Mouse (Mus musculus) intestine, embryonic 14.5 days (tissue): ENCODE measurements around the gene A1cf. TPM values are rescaled to one million over a fixed set of nuclear protein-coding genes. Genes with fewer than 3 reads are reported as not detected.
A peak's percentile ranks its signal among the peaks of the same experiment; 100 is the strongest.

ENCODE experiments used
- ATAC-seq: fragments of 200-750 bp; cut with Nextera tagmentation; replicated peaks from 2 replicates; pipeline ENCODE4 v1.8.0; 2017; ENCODE audit warnings: low read depth, moderate number of reproducible peaks, moderate TSS enrichment, moderate library complexity; ENCODE audit not compliant: low FRiP score, low TSS enrichment
- DNase-seq: peaks from one replicate; pipeline ENCODE4 v3.0.0-alpha.2; 2018; ENCODE audit warnings: low spot score
- H3K27ac ChIP-seq: fragments of 300-500 bp; sonication (generic); 2 replicates; pipeline ENCODE4 v1.5.1; 2014; ENCODE audit warnings: low read depth, mild to moderate bottlenecking, control low read depth
- H3K27me3 ChIP-seq: fragments of 300-500 bp; sonication (generic); replicated peaks from 2 replicates; pipeline ENCODE4 v1.6.1; 2014; ENCODE audit warnings: low read length, control low read depth; ENCODE audit not compliant: control insufficient read depth, insufficient read depth
- H3K36me3 ChIP-seq: fragments of 300-500 bp; sonication (generic); 2 replicates; pipeline ENCODE4 v1.6.1; 2014; ENCODE audit warnings: low read length, control low read depth; ENCODE audit not compliant: control insufficient read depth, insufficient read depth
- H3K4me1 ChIP-seq: fragments of 300-500 bp; sonication (generic); replicated peaks from 2 replicates; pipeline ENCODE4 v1.6.1; 2014; ENCODE audit warnings: low read length, control low read depth, mixed read lengths; ENCODE audit not compliant: control insufficient read depth, insufficient read depth
- H3K4me2 ChIP-seq: fragments of 300-500 bp; sonication (generic); 2 replicates; pipeline ENCODE4 v1.6.1; 2014; ENCODE audit warnings: low read length
- H3K4me3 ChIP-seq: fragments of 300-500 bp; sonication (generic); 2 replicates; pipeline ENCODE4 v1.5.1; 2014; ENCODE audit warnings: low read depth, low read length, control low read depth, mixed read lengths
- H3K9ac ChIP-seq: fragments of 300-500 bp; sonication (generic); 2 replicates; pipeline ENCODE4 v1.6.1; 2014; ENCODE audit warnings: mild to moderate bottlenecking, low read length
- H3K9me3 ChIP-seq: fragments of 300-500 bp; sonication (generic); 2 replicates; pipeline ENCODE4 v1.6.1; 2016; ENCODE audit warnings: low read length, control low read depth; ENCODE audit not compliant: control insufficient read depth
- WGBS: fragments of 180-500 bp; shearing (Covaris S2); extraction: QIAGEN DNeasy Blood & Tissue Kit; methylation state at CpG from one replicate; pipeline ENCODE4 v1.1.7; 2014; 5-methylcytosine and 5-hydroxymethylcytosine counted together
- polyA plus RNA-seq: library from polyadenylated mRNA; unstranded; fragments of >200 nt; fragmentation: Nextera tagmentation; extraction: Ambion mirVana; gene quantifications from 2 replicates; pipeline ENCODE4 v1.2.1, GENCODE M21; 2014

A1cf gene
- 3.8 and 5.5 TPM in 2 replicates for polyA plus RNA-seq

DNA sequence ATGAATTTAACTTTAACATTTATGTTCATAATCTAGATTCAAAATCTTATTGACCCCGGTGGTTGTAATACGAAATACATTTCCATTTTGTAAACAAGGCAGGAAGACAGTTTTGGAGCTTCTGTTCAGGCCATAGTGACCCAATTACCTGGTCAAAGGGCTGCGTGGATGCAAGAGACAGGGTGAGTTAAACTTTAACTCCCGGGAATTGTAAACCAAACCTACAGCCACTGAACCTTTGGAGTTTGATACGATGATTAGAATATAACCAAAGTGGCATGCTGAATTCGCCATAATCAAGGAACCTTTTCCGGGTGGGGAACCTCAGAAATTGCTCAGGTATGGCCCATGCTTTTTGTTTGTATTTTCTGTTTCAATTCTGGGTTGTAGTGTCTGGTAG is at the start of gene A1cf:
Gene A1cf (plus strand): TSS at position 244 of the 400 bp plus-strand sequence.
- Histone ChIP-seq H3K4me3 (peak within 1 kb of the TSS; percentile 22), H3K9me3 (no peaks in the 10 kb centered on the region), H3K4me1 (0 out of 2 replicates have a peak, but pooled peaks cover 3% of the 10 kb centered on the region), H3K4me2 (peak within 1 kb of the TSS; percentile 30), H3K27ac (no peak within 1 kb of the TSS), H3K9ac (0 out of 2 replicates have a peak within 1 kb of the TSS, but pooled peaks have one; percentile 22), H3K36me3 (no peaks in the 10 kb centered on the region), H3K27me3 (no peaks in the 10 kb centered on the region)
- ATAC-seq (no peak), DNase-seq (no peak)
- WGBS = 64% methylated on average over 7 of the region's 7 CpGs

DNA sequence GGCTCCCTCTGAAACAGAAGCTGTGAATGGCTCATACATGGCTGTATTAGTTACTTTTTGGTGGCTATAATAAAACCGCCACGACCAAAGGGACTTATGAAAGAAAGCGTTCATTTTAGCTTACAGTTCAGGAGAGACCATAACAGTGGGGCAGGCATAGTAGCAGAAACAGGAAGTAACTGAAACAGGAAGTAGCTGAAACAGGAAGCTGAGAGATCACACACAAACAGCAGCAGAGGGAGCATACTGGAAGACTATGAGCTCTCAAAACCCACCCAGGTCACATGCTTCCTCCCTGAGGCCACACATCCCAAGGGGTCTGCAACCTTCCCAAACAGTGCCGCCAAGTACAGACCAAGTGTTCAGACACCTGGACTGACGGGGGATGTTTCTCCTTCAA is 34.3 kb upstream of the A1cf start:
- DNase-seq (no peak), ATAC-seq (no peak)
- H3K27me3 ChIP-seq = no peaks in the 10 kb centered on the region
- H3K36me3 ChIP-seq = no peaks in the 10 kb centered on the region
- no peak overlapping the region for H3K4me2 ChIP-seq
- no peak overlapping the region for H3K4me3 ChIP-seq
- H3K4me1 ChIP-seq = no peaks in the 10 kb centered on the region
- 93% methylated on average over 5 of the region's 5 CpGs for WGBS
- H3K9ac ChIP-seq = no peak overlapping the region
- H3K9me3 ChIP-seq = no peaks in the 10 kb centered on the region
- no peak overlapping the region for H3K27ac ChIP-seq

DNA sequence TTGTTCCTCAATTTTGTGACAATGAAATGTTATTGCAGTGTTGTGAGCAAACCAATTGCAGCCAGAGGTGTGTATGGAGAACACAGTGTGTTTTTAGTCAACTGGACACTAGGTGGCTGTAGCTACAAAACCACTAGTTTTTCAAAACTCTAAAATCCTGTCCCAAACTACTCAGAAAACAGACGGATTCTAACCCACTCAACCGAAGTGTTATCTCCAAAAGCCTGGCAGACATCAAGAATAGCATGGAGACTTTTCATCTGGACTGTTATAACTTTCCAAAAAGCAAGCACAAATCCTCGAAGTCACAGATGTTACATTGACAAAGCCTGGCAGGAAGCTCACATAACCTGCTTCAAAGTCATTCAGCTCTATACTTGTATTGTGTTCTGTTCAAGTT is 6.7 kb upstream of the A1cf start:
- no peaks in the 10 kb centered on the region for H3K9me3 ChIP-seq
- no peak overlapping the region for H3K9ac ChIP-seq
- 65% methylated on average over 3 of the region's 3 CpGs for WGBS
- H3K36me3 ChIP-seq = no peaks in the 10 kb centered on the region
- H3K4me2 ChIP-seq = no peak overlapping the region
- H3K4me3 ChIP-seq = no peak overlapping the region
- DNase-seq (no peak), ATAC-seq (no peak)
- H3K27me3 ChIP-seq = no peaks in the 10 kb centered on the region
- no peak overlapping the region for H3K27ac ChIP-seq
- no peaks in the 10 kb centered on the region for H3K4me1 ChIP-seq

DNA sequence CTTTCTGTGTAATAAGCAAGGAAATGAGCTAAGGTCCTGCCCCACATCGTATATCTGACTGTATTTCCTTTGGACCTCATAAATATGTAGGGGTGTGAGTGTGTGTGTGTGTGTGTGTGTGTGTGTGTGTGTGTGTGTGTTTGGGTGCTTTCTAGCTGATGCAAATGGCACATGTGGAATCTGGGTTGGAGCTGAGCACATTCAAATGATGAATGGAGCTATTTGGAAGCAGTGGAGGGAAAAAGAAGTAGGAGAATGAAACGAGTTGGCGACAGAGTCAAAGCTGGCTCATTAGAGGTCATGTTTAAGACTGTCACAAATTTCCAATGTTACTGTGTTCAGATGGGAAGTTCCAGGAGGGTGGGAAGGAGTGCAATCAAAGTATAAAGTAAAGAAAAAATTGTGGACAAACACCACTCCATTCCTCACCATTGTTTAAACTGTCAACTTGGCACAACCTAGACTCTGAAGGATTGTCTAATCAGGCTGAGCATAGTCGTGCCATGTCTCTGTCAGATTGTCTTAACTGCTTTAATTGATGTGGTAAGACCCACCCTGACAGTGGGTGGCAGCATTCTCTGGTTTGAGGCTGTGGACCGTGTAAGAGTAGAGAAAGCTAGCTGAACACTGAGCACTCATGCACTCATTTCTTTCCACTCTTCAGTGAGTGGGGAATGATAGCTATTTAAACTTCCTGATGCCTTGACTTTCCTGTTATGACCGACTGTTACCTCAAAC is 5.9 kb upstream of the A1cf start:
- 73% methylated on average over 6 of the region's 6 CpGs for WGBS
- Histone ChIP-seq H3K9me3 (no peaks in the 10 kb centered on the region), H3K9ac (no peak overlapping the region), H3K4me3 (no peak overlapping the region), H3K4me1 (no peaks in the 10 kb centered on the region), H3K27me3 (no peaks in the 10 kb centered on the region), H3K4me2 (no peak overlapping the region), H3K27ac (no peak overlapping the region), H3K36me3 (no peaks in the 10 kb centered on the region)
- DNase-seq (no peak), ATAC-seq (no peak)

DNA sequence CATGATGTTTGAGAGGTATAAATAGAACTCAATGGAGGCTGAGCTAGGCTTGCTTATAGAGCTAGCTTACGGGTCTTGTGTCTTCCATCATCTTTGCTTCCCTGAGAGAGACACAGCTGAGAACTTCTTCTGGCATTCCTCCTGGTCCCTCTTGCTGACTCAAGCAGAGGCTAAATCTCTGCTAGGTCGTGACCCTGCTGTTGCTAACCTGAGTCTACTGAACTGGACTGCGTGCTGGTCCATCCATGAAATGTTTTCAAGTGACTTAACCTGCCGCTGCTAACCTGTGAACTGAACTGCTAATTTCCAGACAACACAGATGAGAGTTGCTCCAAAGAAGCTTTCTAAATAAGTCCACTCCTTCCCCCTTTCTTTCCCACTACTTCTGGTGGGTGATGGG is 3.1 kb upstream of the A1cf start:
- H3K9me3 ChIP-seq = no peaks in the 10 kb centered on the region
- no peaks in the 10 kb centered on the region for H3K36me3 ChIP-seq
- DNase-seq (no peak), ATAC-seq (no peak)
- 79% methylated on average over 4 of the region's 4 CpGs for WGBS
- no peak overlapping the region for H3K4me3 ChIP-seq
- H3K4me1 ChIP-seq = no peaks in the 10 kb centered on the region
- H3K9ac ChIP-seq = no peak overlapping the region
- no peak overlapping the region for H3K27ac ChIP-seq
- H3K27me3 ChIP-seq = no peaks in the 10 kb centered on the region
- H3K4me2 ChIP-seq = no peak overlapping the region

DNA sequence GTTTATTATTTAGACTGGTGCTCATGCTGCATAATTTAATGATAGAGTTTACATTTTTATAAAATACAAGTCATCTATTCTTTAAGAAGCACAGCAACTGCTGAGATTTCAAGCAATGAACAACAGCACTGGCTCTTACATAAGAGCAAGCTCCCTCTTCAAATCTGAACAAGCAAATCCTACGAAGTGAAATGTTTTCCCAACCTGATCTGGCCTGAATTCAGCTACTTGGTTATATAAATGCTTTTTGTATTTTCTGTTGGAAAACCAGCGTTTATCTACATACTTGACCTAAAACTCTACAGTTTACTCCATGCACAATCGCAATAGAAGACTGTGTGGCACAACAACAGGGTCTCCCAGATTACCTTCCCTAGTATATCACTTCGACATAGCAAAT is 488 bp upstream of the A1cf start:
- H3K4me3 ChIP-seq = no peak overlapping the region
- 66% methylated on average over 4 of the region's 4 CpGs for WGBS
- H3K4me1 ChIP-seq = 0 out of 2 replicates have a peak, but pooled peaks cover 3% of the 10 kb centered on the region
- H3K4me2 ChIP-seq = no peak overlapping the region
- H3K9me3 ChIP-seq = no peaks in the 10 kb centered on the region
- H3K27me3 ChIP-seq = no peaks in the 10 kb centered on the region
- no peak overlapping the region for H3K27ac ChIP-seq
- H3K36me3 ChIP-seq = no peaks in the 10 kb centered on the region
- ATAC-seq (no peak), DNase-seq (no peak)
- no peak overlapping the region for H3K9ac ChIP-seq

DNA sequence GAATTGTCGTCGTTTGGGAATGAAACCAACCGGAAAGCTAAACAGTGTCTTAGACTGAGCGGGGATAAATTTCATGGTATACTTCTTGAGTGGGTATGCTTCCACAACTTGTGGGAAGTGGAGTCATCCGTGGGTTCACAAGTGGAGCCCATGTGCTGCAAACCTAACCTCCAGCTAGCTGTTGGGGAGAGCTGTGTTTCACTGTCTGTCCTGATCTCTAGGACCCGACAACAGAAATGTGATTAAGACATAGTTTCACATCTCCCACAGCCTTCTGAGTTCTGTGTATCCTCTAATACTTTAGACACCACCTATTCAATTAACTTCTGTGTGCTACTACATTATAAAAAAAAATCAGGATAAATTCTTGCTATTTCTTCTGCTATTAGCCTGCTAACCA is 407 bp downstream of the A1cf start:
- peak overlapping the region; percentile 22 for H3K4me3 ChIP-seq

DNA sequence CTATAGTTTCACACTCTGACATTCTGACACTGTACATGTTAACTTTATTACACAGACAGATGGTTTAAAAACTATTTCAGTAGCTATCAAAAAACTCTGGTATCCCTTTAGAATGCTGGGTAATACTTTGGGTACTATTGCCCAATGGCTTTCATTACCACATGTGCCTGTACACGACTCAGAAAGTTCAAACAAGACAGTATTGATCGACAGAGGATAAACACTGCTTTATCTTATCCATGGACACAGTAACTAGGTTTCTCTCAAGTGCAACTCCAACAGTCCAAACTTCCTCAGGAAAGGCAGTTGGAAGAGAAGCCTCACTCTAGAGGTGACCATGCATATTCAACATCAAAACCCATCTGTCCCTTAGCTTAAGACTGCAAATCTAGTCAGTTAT is 2.8 kb downstream of the A1cf start:
- ATAC-seq (no peak), DNase-seq (no peak)
- Histone ChIP-seq H3K4me1 (0 out of 2 replicates have a peak, but pooled peaks cover 3% of the 10 kb centered on the region), H3K27me3 (no peaks in the 10 kb centered on the region), H3K4me2 (no peak overlapping the region), H3K4me3 (no peak overlapping the region), H3K9me3 (0 out of 2 replicates have a peak, but pooled peaks cover 4% of the 10 kb centered on the region), H3K27ac (no peak overlapping the region), H3K9ac (no peak overlapping the region), H3K36me3 (no peaks in the 10 kb centered on the region)
- 45% methylated on average over 2 of the region's 2 CpGs for WGBS

More for the DNA sequence above, 407 bp downstream of the A1cf start:
- Histone ChIP-seq H3K4me2 (peak overlapping the region; percentile 30), H3K36me3 (no peaks in the 10 kb centered on the region), H3K9ac (0 out of 2 replicates have a peak overlapping the region, but pooled peaks have one; percentile 22), H3K4me1 (0 out of 2 replicates have a peak, but pooled peaks cover 3% of the 10 kb centered on the region), H3K9me3 (no peaks in the 10 kb centered on the region), H3K27ac (no peak overlapping the region), H3K27me3 (no peaks in the 10 kb centered on the region)
- ATAC-seq (no peak), DNase-seq (no peak)
- WGBS = 73% methylated on average over 6 of the region's 6 CpGs

DNA sequence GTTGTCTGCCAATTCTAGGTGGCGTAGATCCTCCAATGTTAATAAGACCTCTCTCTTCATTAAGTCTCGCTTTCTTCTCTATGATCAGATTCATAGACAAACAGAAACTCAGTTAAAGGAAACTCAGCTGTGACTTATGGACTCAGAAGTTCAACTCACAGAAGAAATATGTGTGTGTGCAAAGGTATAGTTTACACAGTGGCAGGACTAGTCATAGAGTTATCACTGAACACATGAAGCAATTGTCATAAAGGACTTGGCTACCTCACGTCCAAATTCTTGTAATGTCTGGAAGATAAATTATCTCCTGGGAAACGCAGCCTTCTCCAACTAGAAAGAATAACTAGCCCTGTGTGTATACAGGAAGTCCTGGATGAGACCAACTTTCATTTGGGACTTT is 9.4 kb downstream of the A1cf start:
- H3K9ac ChIP-seq = no peak overlapping the region
- no peak for DNase-seq
- H3K27ac ChIP-seq = no peak overlapping the region
- H3K9me3 ChIP-seq = 0 out of 2 replicates have a peak, but pooled peaks cover 4% of the 10 kb centered on the region
- H3K36me3 ChIP-seq = no peaks in the 10 kb centered on the region
- no peaks in the 10 kb centered on the region for H3K27me3 ChIP-seq
- no peak overlapping the region for H3K4me2 ChIP-seq
- no peak overlapping the region for H3K4me3 ChIP-seq
- no peaks in the 10 kb centered on the region for H3K4me1 ChIP-seq
- 46% methylated on average over 4 of the region's 4 CpGs for WGBS
- ATAC-seq = no peak
